Mouse (Mus musculus): ENCODE measurements around the gene Dnaja4. TPM values are rescaled to one million over a fixed set of nuclear protein-coding genes. Genes with fewer than 3 reads are reported as not detected.
A peak's percentile ranks its signal among the peaks of the same experiment; 100 is the strongest.

Dnaja4 gene
- polyA plus RNA-seq, 1 experiment from 2014 or later, result 16.1 TPM

GRCm38 (mm10) chr9:54751684-54752083, 53.0 kb downstream of the Dnaja4 start:
- no peaks in the 10 kb centered on the region for H3K9me3 ChIP-seq (ENCODE audit: control insufficient read depth, low read length)
- H3K4me1 ChIP-seq (ENCODE audit: control insufficient read depth, insufficient read depth, low read length), result peaks cover 6% of the 10 kb centered on the region; the same call in 1 of the 2 replicates
- H3K27me3 ChIP-seq (replicated peaks; ENCODE audit: control insufficient read depth, insufficient read depth, low read length), result no peaks in the 10 kb centered on the region; the same call in 1 of the 2 replicates
- H3K9ac ChIP-seq (ENCODE audit: low read depth, low read length), result no peak overlapping the region
- ATAC-seq (ENCODE audit: low read depth) (no peak), DNase-seq (ENCODE audit: low spot score) (no peak)
- H3K27ac ChIP-seq (replicated peaks; ENCODE audit: low read depth, low read length), result no peak overlapping the region
- no peaks in the 10 kb centered on the region for H3K36me3 ChIP-seq (ENCODE audit: control insufficient read depth, insufficient read depth, low read length)
- no peak overlapping the region for H3K4me3 ChIP-seq (ENCODE audit: low read depth, low read length)
- no peak overlapping the region for H3K4me2 ChIP-seq (ENCODE audit: low read depth, low read length)
- WGBS, result 83% methylated on average over 1 of the region's 2 CpGs

- Histone ChIP-seq H3K4me3 (ENCODE audit: low read depth, low read length) (no peak overlapping the region), H3K9me3 (ENCODE audit: control insufficient read depth, low read length) (no peaks in the 10 kb centered on the region), H3K9ac (ENCODE audit: low read depth, low read length) (0 out of 2 replicates have a peak overlapping the region, but pooled peaks have one; percentile 5), H3K4me2 (ENCODE audit: low read depth, low read length) (no peak overlapping the region), H3K27ac (replicated peaks; ENCODE audit: low read depth, low read length) (no peak overlapping the region), H3K4me1 (ENCODE audit: control insufficient read depth, insufficient read depth, low read length) (peaks cover 6% of the 10 kb centered on the region; the same call in 1 of the 2 replicates), H3K27me3 (replicated peaks; ENCODE audit: control insufficient read depth, insufficient read depth, low read length) (no peaks in the 10 kb centered on the region; the same call in 1 of the 2 replicates), H3K36me3 (ENCODE audit: control insufficient read depth, insufficient read depth, low read length) (no peaks in the 10 kb centered on the region)
- ATAC-seq (ENCODE audit: low read depth) (peak; percentile 44; the same call in 1 of the 2 replicates), DNase-seq (ENCODE audit: low spot score) (no peak)
- WGBS, result 36% methylated on average over 21 of the region's 21 CpGs
These were observed 53.7 kb downstream of the Dnaja4 start for GRCm38 (mm10) chr9:54752201-54752943.

- Histone ChIP-seq H3K4me2 (ENCODE audit: low read depth, low read length) (no peak overlapping the region), H3K9me3 (ENCODE audit: control insufficient read depth, low read length) (no peaks in the 10 kb centered on the region), H3K36me3 (ENCODE audit: control insufficient read depth, insufficient read depth, low read length) (no peaks in the 10 kb centered on the region), H3K27ac (replicated peaks; ENCODE audit: low read depth, low read length) (no peak overlapping the region), H3K27me3 (replicated peaks; ENCODE audit: control insufficient read depth, insufficient read depth, low read length) (no peaks in the 10 kb centered on the region; the same call in 1 of the 2 replicates), H3K4me1 (ENCODE audit: control insufficient read depth, insufficient read depth, low read length) (peaks cover 6% of the 10 kb centered on the region; the same call in 1 of the 2 replicates), H3K4me3 (ENCODE audit: low read depth, low read length) (no peak overlapping the region), H3K9ac (ENCODE audit: low read depth, low read length) (0 out of 2 replicates have a peak overlapping the region, but pooled peaks have one; percentile 5)
- ATAC-seq (ENCODE audit: low read depth) (no peak), DNase-seq (ENCODE audit: low spot score) (no peak)
- WGBS, result 53% methylated on average over 11 of the region's 11 CpGs
These were observed 54.2 kb downstream of the Dnaja4 start for GRCm38 (mm10) chr9:54752944-54753295.

- no peaks in the 10 kb centered on the region for H3K9me3 ChIP-seq (ENCODE audit: control insufficient read depth, low read length)
- H3K4me3 ChIP-seq (ENCODE audit: low read depth, low read length), result no peak overlapping the region
- H3K4me2 ChIP-seq (ENCODE audit: low read depth, low read length), result no peak overlapping the region
- no peaks in the 10 kb centered on the region for H3K36me3 ChIP-seq (ENCODE audit: control insufficient read depth, insufficient read depth, low read length)
- ATAC-seq (ENCODE audit: low read depth) (no peak), DNase-seq (ENCODE audit: low spot score) (no peak)
- H3K9ac ChIP-seq (ENCODE audit: low read depth, low read length), result no peak overlapping the region
- no peaks in the 10 kb centered on the region for H3K4me1 ChIP-seq (ENCODE audit: control insufficient read depth, insufficient read depth, low read length)
- H3K27me3 ChIP-seq (replicated peaks; ENCODE audit: control insufficient read depth, insufficient read depth, low read length), result 0 out of 2 replicates have a peak, but pooled peaks cover 10% of the 10 kb centered on the region
- WGBS, result 33% methylated on average over 6 of the region's 6 CpGs
- no peak overlapping the region for H3K27ac ChIP-seq (replicated peaks; ENCODE audit: low read depth, low read length)
These were observed 60.9 kb downstream of the Dnaja4 start for GRCm38 (mm10) chr9:54759592-54759991.

- Histone ChIP-seq H3K9ac (ENCODE audit: low read depth, low read length) (peak overlapping the region; percentile 66; the same call in 1 of the 2 replicates), H3K27me3 (replicated peaks; ENCODE audit: control insufficient read depth, insufficient read depth, low read length) (peaks cover 21% of the 10 kb centered on the region; the same call in 1 of the 2 replicates), H3K4me3 (ENCODE audit: low read depth, low read length) (peak overlapping the region; percentile 51), H3K36me3 (ENCODE audit: control insufficient read depth, insufficient read depth, low read length) (peaks cover 4% of the 10 kb centered on the region; the same call in 1 of the 2 replicates), H3K4me2 (ENCODE audit: low read depth, low read length) (peak overlapping the region; percentile 85), H3K4me1 (ENCODE audit: control insufficient read depth, insufficient read depth, low read length) (0 out of 2 replicates have a peak, but pooled peaks cover 5% of the 10 kb centered on the region), H3K9me3 (ENCODE audit: control insufficient read depth, low read length) (no peaks in the 10 kb centered on the region), H3K27ac (replicated peaks; ENCODE audit: low read depth, low read length) (no peak overlapping the region; the same call in 1 of the 2 replicates)
- 23% methylated on average over 12 of the region's 12 CpGs for WGBS
- ATAC-seq (ENCODE audit: low read depth), result peak; percentile 31; the same call in 1 of the 2 replicates
- DNase-seq (ENCODE audit: low spot score), result no peak
These were observed 65.4 kb downstream of the Dnaja4 start for GRCm38 (mm10) chr9:54764091-54764490.

- Histone ChIP-seq H3K9me3 (ENCODE audit: control insufficient read depth, low read length) (no peaks in the 10 kb centered on the region), H3K27ac (replicated peaks; ENCODE audit: low read depth, low read length) (no peak within 1 kb of the TSS; the same call in 1 of the 2 replicates), H3K4me1 (ENCODE audit: control insufficient read depth, insufficient read depth, low read length) (peaks cover 7% of the 10 kb centered on the region; the same call in 1 of the 2 replicates), H3K36me3 (ENCODE audit: control insufficient read depth, insufficient read depth, low read length) (peaks cover 4% of the 10 kb centered on the region; the same call in 1 of the 2 replicates), H3K4me3 (ENCODE audit: low read depth, low read length) (peak within 1 kb of the TSS; percentile 51), H3K9ac (ENCODE audit: low read depth, low read length) (peak within 1 kb of the TSS; percentile 66), H3K27me3 (replicated peaks; ENCODE audit: control insufficient read depth, insufficient read depth, low read length) (peaks cover 21% of the 10 kb centered on the region; the same call in 1 of the 2 replicates), H3K4me2 (ENCODE audit: low read depth, low read length) (peak within 1 kb of the TSS; percentile 85)
- DNase-seq (ENCODE audit: low spot score) (peak; percentile 82), ATAC-seq (ENCODE audit: low read depth) (peak; percentile 81)
- WGBS, result under 1% methylated on average over 22 of the region's 45 CpGs
These were observed 66.0 kb downstream of the Dnaja4 start, which contains the start of gene Crabp1 for GRCm38 (mm10) chr9:54764561-54765217. Crabp1 (plus strand) TSS chr9:54764748.

GRCm38 (mm10) chr9:54765336-54766085, 66.8 kb downstream of the Dnaja4 start:
- H3K9me3 ChIP-seq (ENCODE audit: control insufficient read depth, low read length), result no peaks in the 10 kb centered on the region
- peaks cover 4% of the 10 kb centered on the region; the same call in 1 of the 2 replicates for H3K36me3 ChIP-seq (ENCODE audit: control insufficient read depth, insufficient read depth, low read length)
- peaks cover 15% of the 10 kb centered on the region for H3K4me1 ChIP-seq (ENCODE audit: control insufficient read depth, insufficient read depth, low read length)
- no peak overlapping the region for H3K27ac ChIP-seq (replicated peaks; ENCODE audit: low read depth, low read length)
- H3K4me3 ChIP-seq (ENCODE audit: low read depth, low read length), result peak overlapping the region; percentile 51
- peak overlapping the region; percentile 66 for H3K9ac ChIP-seq (ENCODE audit: low read depth, low read length)
- DNase-seq (ENCODE audit: low spot score) (no peak), ATAC-seq (ENCODE audit: low read depth) (peak; percentile 24; the same call in 1 of the 2 replicates)
- peak overlapping the region; percentile 85 for H3K4me2 ChIP-seq (ENCODE audit: low read depth, low read length)
- peaks cover 21% of the 10 kb centered on the region; the same call in 1 of the 2 replicates for H3K27me3 ChIP-seq (replicated peaks; ENCODE audit: control insufficient read depth, insufficient read depth, low read length)
- WGBS, result 1% methylated on average over 37 of the region's 41 CpGs

Data from embryonic facial prominence, embryonic 14.5 days (tissue).